Mouse (Mus musculus) myocyte (in vitro differentiated cells): Measurements from ENCODE around the gene Adcy6. TPM values are rescaled to one million over a fixed set of nuclear protein-coding genes. Genes with fewer than 3 reads are reported as not detected.

ENCODE experiments used
- H3K27me3 ChIP-seq: one replicate; pipeline ENCODE4 v1.6.1; 2011; ENCODE audit not compliant: control insufficient read depth, insufficient read depth, insufficient read length
- H3K36me3 ChIP-seq: one replicate; pipeline ENCODE4 v1.6.1; 2011; ENCODE audit not compliant: control insufficient read depth, insufficient read depth
- H3K4me2 ChIP-seq: one replicate; pipeline ENCODE4 v1.6.1; 2011; ENCODE audit warnings: low read depth, control low read depth
- H3K4me3 ChIP-seq: one replicate; pipeline ENCODE4 v1.5.1; 2011; ENCODE audit warnings: mild to moderate bottlenecking, control low read depth, moderate library complexity
- H3K79me2 ChIP-seq: one replicate; pipeline ENCODE4 v1.6.1; 2011; ENCODE audit not compliant: control insufficient read depth, insufficient read depth
- H3ac ChIP-seq: one replicate; pipeline ENCODE4 v1.6.1; 2011; ENCODE audit not compliant: control insufficient read depth, insufficient read length
- CEBPB ChIP-seq: IDR thresholded peaks from 2 replicates; pipeline ENCODE4 v1.6.1; 2011; ENCODE audit warnings: mild to moderate bottlenecking, moderate library complexity; ENCODE audit not compliant: poor library complexity, insufficient read depth, severe bottlenecking
- E2F4 ChIP-seq: IDR thresholded peaks from one replicate; pipeline ENCODE4 v1.6.1; 2011; ENCODE audit warnings: mild to moderate bottlenecking, control low read depth, moderate library complexity; ENCODE audit not compliant: insufficient read depth
- MAX ChIP-seq: IDR thresholded peaks from one replicate; pipeline ENCODE4 v1.6.1; 2011; ENCODE audit warnings: low read depth, mild to moderate bottlenecking, control low read depth
- MYOD1 ChIP-seq, 3 experiments: IDR thresholded peaks; one replicate each; pipeline ENCODE4 v1.6.1; 2011; ENCODE audit warnings: control low read depth in 2 of 3, low read depth in 2 of 3, mild to moderate bottlenecking in 2 of 3, moderate library complexity in 1 of 3; ENCODE audit not compliant: insufficient read length in 2 of 3, control insufficient read depth in 1 of 3
- MYOG ChIP-seq, 3 experiments: IDR thresholded peaks; one replicate each; pipeline ENCODE4 v1.6.1; 2011; ENCODE audit warnings: control low read depth in 2 of 3, low read depth in 2 of 3, mild to moderate bottlenecking in 2 of 3; ENCODE audit not compliant: insufficient read length in 2 of 3, control insufficient read depth in 1 of 3, insufficient read depth in 1 of 3
- POLR2A ChIP-seq: IDR thresholded peaks from one replicate; pipeline ENCODE4 v1.6.1; 2011; ENCODE audit warnings: low read depth, mild to moderate bottlenecking, control low read depth, moderate library complexity; ENCODE audit not compliant: insufficient read length
- POLR2AphosphoS2 ChIP-seq: IDR thresholded peaks from one replicate; pipeline ENCODE4 v1.6.1; 2011; ENCODE audit warnings: low read depth, control low read depth; ENCODE audit not compliant: insufficient read length
- REST ChIP-seq: IDR thresholded peaks from one replicate; pipeline ENCODE4 v1.6.1; 2011; ENCODE audit warnings: mild to moderate bottlenecking, control low read depth, moderate library complexity; ENCODE audit not compliant: insufficient read depth, insufficient read length
- SRF ChIP-seq: IDR thresholded peaks from one replicate; pipeline ENCODE4 v1.6.1; 2011; ENCODE audit warnings: low read depth; ENCODE audit not compliant: control insufficient read depth, insufficient read length
- TCF12 ChIP-seq: IDR thresholded peaks from one replicate; pipeline ENCODE4 v1.6.1; 2011; ENCODE audit warnings: mild to moderate bottlenecking, control low read depth; ENCODE audit not compliant: poor library complexity, insufficient read depth, severe bottlenecking
- TCF3 ChIP-seq: IDR thresholded peaks from one replicate; pipeline ENCODE4 v1.6.1; 2011; ENCODE audit warnings: low read depth, control low read depth; ENCODE audit not compliant: insufficient read length
- USF1 ChIP-seq: IDR thresholded peaks from one replicate; pipeline ENCODE4 v1.6.1; 2011; ENCODE audit warnings: low read depth, mild to moderate bottlenecking, control low read depth, moderate library complexity
- polyA plus RNA-seq: library from polyadenylated mRNA; unstranded; fragments of >200 nt; fragmentation: generic; extraction: Trizol; gene quantifications from one replicate; pipeline ENCODE4 v1.2.1, GENCODE M21; 2012; ENCODE audit warnings: missing spikeins

Gene Adcy6
- polyA plus RNA-seq, 1 experiment, result 32.4 TPM

DNA sequence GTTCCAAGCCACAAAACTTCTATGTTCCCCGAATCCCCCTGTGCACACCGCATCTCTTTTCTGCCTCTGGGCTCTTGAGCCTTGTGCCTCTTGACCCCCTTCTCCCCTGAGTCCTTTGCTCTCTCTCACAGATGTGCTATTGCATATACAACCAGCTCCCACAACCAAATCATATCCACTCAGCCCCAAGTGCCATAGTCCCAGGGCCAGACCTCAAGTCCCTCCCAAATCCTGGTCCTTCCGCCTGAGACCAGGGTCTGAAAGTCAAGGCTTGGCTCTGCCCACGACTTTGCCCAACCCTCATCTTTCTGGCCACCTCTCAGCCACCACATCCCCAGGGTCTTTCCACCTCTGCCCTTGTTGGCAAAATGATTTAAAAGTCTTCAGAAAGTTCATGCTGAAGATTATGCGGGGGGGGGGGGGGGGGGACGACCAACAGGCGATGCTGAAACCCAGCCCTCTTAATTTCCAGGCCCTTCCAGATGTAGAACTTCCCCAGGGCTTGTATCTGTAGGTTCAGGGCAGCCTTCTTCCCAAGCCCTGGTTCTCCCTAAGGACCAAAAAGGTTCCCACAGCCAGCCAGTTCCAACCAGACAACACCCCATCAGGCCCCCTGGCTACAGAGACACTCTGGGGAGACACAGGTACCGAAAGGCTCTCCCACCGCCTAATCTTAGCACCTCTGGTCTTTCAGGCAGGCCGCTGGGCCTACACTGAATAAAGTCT, 1.7 kb downstream of the Adcy6 start:
- peaks cover 44% of the 10 kb centered on the region for H3K79me2 ChIP-seq
- H3K4me2 ChIP-seq, result peak overlapping the region; percentile 94
- no peaks in the 10 kb centered on the region for H3K27me3 ChIP-seq
- peak overlapping the region; percentile 84 for H3K4me3 ChIP-seq
- H3K36me3 ChIP-seq, result no peaks in the 10 kb centered on the region
- peak overlapping the region; percentile 4 for H3ac ChIP-seq
- no peak for TF ChIP-seq POLR2A
- no peak for TF ChIP-seq TCF3
- TF ChIP-seq E2F4, result no peak
- TF ChIP-seq MYOG (IDR thresholded peaks at IDR 0.05; ENCODE audit: control insufficient read depth in 1 of 3, insufficient read depth in 1 of 3, insufficient read length in 2 of 3, low read depth in 2 of 3), result no peak
- TF ChIP-seq TCF12, result no peak
- no peak for TF ChIP-seq CEBPB
- TF ChIP-seq MAX, result no peak
- no peak for TF ChIP-seq POLR2AphosphoS2
- no peak for TF ChIP-seq SRF
- no peak for TF ChIP-seq REST
- no peak for TF ChIP-seq USF1
- no peak for TF ChIP-seq MYOD1 (IDR thresholded peaks at IDR 0.05; ENCODE audit: control insufficient read depth in 1 of 3, insufficient read length in 2 of 3, low read depth in 2 of 3)

DNA sequence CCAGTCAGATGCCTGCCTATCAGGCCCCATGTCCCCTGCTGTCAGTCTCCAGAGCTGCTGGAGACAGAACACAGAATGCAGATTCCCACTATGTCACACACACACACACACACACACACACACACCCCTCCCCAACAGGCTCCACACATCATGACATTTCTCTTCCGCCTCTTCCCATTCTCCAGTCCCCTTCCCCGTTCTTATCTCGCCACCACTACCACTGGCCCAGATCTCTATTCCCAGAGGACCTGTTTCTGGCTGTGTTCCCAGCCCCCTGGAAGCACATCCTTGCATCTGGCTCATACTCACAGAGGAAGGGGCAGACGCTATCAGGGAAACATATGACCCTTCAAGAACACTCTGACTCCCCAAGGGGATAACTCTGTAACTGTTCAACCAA, 2.3 kb downstream of the Adcy6 start:
- Histone ChIP-seq H3K79me2 (peaks cover 44% of the 10 kb centered on the region), H3K4me2 (peak overlapping the region; percentile 94), H3K4me3 (peak overlapping the region; percentile 84), H3K27me3 (no peaks in the 10 kb centered on the region), H3K36me3 (no peaks in the 10 kb centered on the region), H3ac (no peak overlapping the region)
- no peak for TF ChIP-seq MYOG (IDR thresholded peaks at IDR 0.05; ENCODE audit: control insufficient read depth in 1 of 3, insufficient read depth in 1 of 3, insufficient read length in 2 of 3, low read depth in 2 of 3)
- no peak for TF ChIP-seq REST
- TF ChIP-seq TCF12, result no peak
- no peak for TF ChIP-seq E2F4
- TF ChIP-seq CEBPB, result no peak
- no peak for TF ChIP-seq USF1
- TF ChIP-seq MYOD1 (IDR thresholded peaks at IDR 0.05; ENCODE audit: control insufficient read depth in 1 of 3, insufficient read length in 2 of 3, low read depth in 2 of 3), result no peak
- no peak for TF ChIP-seq SRF
- TF ChIP-seq POLR2A, result no peak
- TF ChIP-seq TCF3, result no peak
- TF ChIP-seq MAX, result no peak
- TF ChIP-seq POLR2AphosphoS2, result no peak

DNA sequence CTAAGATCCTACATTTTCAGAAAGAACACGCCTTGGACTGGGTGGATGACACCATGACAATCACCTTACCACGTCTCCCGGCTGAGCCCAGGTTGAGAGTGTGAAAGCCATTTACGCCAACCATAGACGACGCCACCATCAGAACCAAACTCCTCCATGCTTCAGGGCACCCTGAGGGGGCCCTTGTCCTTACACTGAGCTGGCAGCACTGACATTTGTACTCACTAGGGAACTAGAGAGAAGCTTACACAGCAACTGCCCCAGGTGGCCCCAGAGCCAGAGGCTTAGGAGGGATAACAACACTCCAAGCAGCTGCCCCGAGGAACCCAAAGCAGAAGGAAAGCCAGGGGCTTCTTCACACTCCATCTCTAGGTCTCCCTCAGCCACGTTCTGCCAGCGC, 3.1 kb downstream of the Adcy6 start:
- TF ChIP-seq MYOD1 (IDR thresholded peaks at IDR 0.05; ENCODE audit: control insufficient read depth in 1 of 3, insufficient read length in 2 of 3, low read depth in 2 of 3) (no peak), E2F4 (no peak), POLR2AphosphoS2 (no peak), TCF3 (no peak), TCF12 (no peak), POLR2A (no peak), CEBPB (no peak), USF1 (no peak), SRF (no peak), REST (no peak), MAX (no peak), MYOG (IDR thresholded peaks at IDR 0.05; ENCODE audit: control insufficient read depth in 1 of 3, insufficient read depth in 1 of 3, insufficient read length in 2 of 3, low read depth in 2 of 3) (no peak)
- H3K4me2 ChIP-seq, result peak overlapping the region; percentile 94
- H3K36me3 ChIP-seq, result no peaks in the 10 kb centered on the region
- peak overlapping the region; percentile 84 for H3K4me3 ChIP-seq
- H3K27me3 ChIP-seq, result no peaks in the 10 kb centered on the region
- no peak overlapping the region for H3ac ChIP-seq
- peaks cover 51% of the 10 kb centered on the region for H3K79me2 ChIP-seq

DNA sequence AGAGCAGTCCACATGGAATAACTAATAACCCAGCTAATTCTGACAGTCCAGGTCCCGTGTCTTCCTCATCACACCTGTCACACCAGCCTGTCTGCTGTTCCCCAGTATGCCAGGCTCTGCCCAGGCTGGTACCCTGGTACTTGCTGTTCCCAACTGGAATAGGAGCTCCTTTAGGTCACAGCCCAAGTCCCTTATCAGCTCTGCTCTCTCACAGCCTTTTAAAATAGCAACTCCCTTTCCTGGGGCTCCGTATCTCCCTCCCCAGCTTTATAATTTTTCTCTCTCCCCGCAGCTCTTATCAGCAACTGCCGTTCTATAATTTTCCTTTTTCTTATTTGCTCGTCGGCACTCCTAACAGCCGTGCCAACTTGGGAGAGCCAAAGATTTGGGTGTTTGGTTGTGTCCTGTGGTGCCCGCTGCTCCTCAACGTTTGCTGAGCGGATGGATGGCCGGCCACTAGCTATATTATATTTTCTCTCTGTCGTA, 3.8 kb downstream of the Adcy6 start:
- peaks cover 56% of the 10 kb centered on the region for H3K79me2 ChIP-seq
- no peak overlapping the region for H3K4me3 ChIP-seq
- H3K27me3 ChIP-seq, result no peaks in the 10 kb centered on the region
- no peak overlapping the region for H3K4me2 ChIP-seq
- TF ChIP-seq MAX, result no peak
- TF ChIP-seq USF1, result no peak
- TF ChIP-seq POLR2A, result no peak
- no peak for TF ChIP-seq REST
- TF ChIP-seq TCF3, result no peak
- H3ac ChIP-seq, result no peak overlapping the region
- H3K36me3 ChIP-seq, result no peaks in the 10 kb centered on the region
